ENCODE assay signal across 22 mouse cellular contexts in genomic region chr5:45577376-45577775, GRCm38 (mm10). TPM values are rescaled to one million over a fixed set of nuclear protein-coding genes. Genes with fewer than 3 reads are reported as not detected.
DNase-seq lines count a peak whose midpoint lies in the region; ATAC-seq and TF ChIP-seq lines count a peak whose summit lies in the region.
"Had no signal": no experiment of that assay in that cellular context is flagged by ENCODE, and none has a peak within 500 bp of the region (broad histone marks: within the 10 kb centered on the region; RNA-seq: fewer than 3 reads in every experiment).

No protein-coding gene starts in this region.

- H3K4me3 ChIP-seq in heart, embryonic 11.5 days (ENCODE audit: low read depth, low read length): no peak overlapping the region
- H3K4me3 ChIP-seq in lung, adult 2 months (replicated peaks; ENCODE audit: extremely low read depth, low read depth, low read length): no peak overlapping the region
- H3K4me3 ChIP-seq: embryonic facial prominence, embryonic 15.5 days; hindbrain, embryonic 15.5 days; intestine, embryonic 15.5 days; left cerebral cortex, adult 2 months; midbrain, embryonic 15.5 days; neural tube, embryonic 13.5 days had no signal

- H3K27ac ChIP-seq in heart, embryonic 11.5 days (ENCODE audit: low read depth, low read length): no peak overlapping the region
- H3K27ac ChIP-seq: embryonic facial prominence, embryonic 15.5 days; hindbrain, embryonic 15.5 days; intestine, embryonic 15.5 days; left cerebral cortex, adult 2 months; liver, embryonic 14.5 days; macrophage; midbrain, embryonic 15.5 days; neural tube, embryonic 13.5 days had no signal

- TF ChIP-seq POLR2A in lung, adult 2 months (IDR thresholded peaks at IDR 0.05; ENCODE audit: borderline replicate concordance, extremely low read depth, low read depth, low read length): no peak

- no peak overlapping the region for H3K9ac ChIP-seq in heart, embryonic 11.5 days (ENCODE audit: low read depth, low read length)
- H3K9ac ChIP-seq: embryonic facial prominence, embryonic 15.5 days; hindbrain, embryonic 15.5 days; intestine, embryonic 15.5 days; liver, embryonic 14.5 days; midbrain, embryonic 15.5 days; neural tube, embryonic 13.5 days had no signal

- peak; percentile 11 for DNase-seq in adrenal gland, postnatal 10 days
- no peak for DNase-seq in adrenal gland, postnatal 4 days (ENCODE audit: low spot score in 2 of 2)
- DNase-seq in heart, adult 8-10 months (ENCODE audit: low spot score): peak; percentile 12
- DNase-seq in lung, adult 18-20 months: peak; percentile 35 to 62
- DNase-seq in lung, adult 2 months: no peak
- DNase-seq in skeletal muscle tissue, adult 2 months (ENCODE audit: low read depth, low spot score): peak; percentile 2
- DNase-seq in c-Kit-positive CD71-positive TER-119-positive erythroid progenitor cells, embryonic 14.5 days (ENCODE audit: low spot score): no peak
- DNase-seq: cerebellum, adult 11 months; cerebellum, adult 9-11 months; gastrocnemius, postnatal 36 days; kidney, postnatal 36 days; thymus, postnatal 25 days had no signal

- H3K9me3 ChIP-seq in heart, embryonic 11.5 days (replicated peaks; ENCODE audit: control insufficient read depth, low read length): no peaks in the 10 kb centered on the region
- H3K9me3 ChIP-seq: embryonic facial prominence, embryonic 15.5 days; hindbrain, embryonic 15.5 days; intestine, embryonic 15.5 days; midbrain, embryonic 15.5 days; neural tube, embryonic 13.5 days had no signal

- no peak for ATAC-seq in heart, embryonic 11.5 days (replicated peaks; ENCODE audit: insufficient number of reproducible peaks, low FRiP score, low TSS enrichment)
- ATAC-seq: forebrain, embryonic 14.5 days; intestine, embryonic 15.5 days; midbrain, embryonic 15.5 days had no signal

- WGBS in heart, embryonic 11.5 days (ENCODE audit: insufficient replicate concordance): 80% methylated on average over 1 of the region's 1 CpGs
- WGBS in lung, adult 2 months: 30% methylated on average over 1 of the region's 1 CpGs

- H3K36me3 ChIP-seq in heart, embryonic 11.5 days (ENCODE audit: control insufficient read depth, insufficient read depth, low read length): no peaks in the 10 kb centered on the region
- H3K36me3 ChIP-seq: embryonic facial prominence, embryonic 15.5 days; hindbrain, embryonic 15.5 days; intestine, embryonic 15.5 days; midbrain, embryonic 15.5 days; neural tube, embryonic 13.5 days had no signal

- no peak for TF ChIP-seq CTCF in lung, adult 2 months (IDR thresholded peaks at IDR 0.05; ENCODE audit: insufficient read depth, low read length)

- H3K4me1 ChIP-seq in heart, embryonic 11.5 days (ENCODE audit: control insufficient read depth, insufficient read depth, low read length): no peaks in the 10 kb centered on the region
- no peaks in the 10 kb centered on the region for H3K4me1 ChIP-seq in lung, adult 2 months (ENCODE audit: control insufficient read depth, insufficient read depth, low read length)
- H3K4me1 ChIP-seq: embryonic facial prominence, embryonic 15.5 days; hindbrain, embryonic 15.5 days; intestine, embryonic 15.5 days; midbrain, embryonic 15.5 days had no signal

- H3K27me3 ChIP-seq in heart, embryonic 11.5 days (ENCODE audit: control insufficient read depth, insufficient read depth, low read length): no peaks in the 10 kb centered on the region
- H3K27me3 ChIP-seq: embryonic facial prominence, embryonic 15.5 days; hindbrain, embryonic 15.5 days; intestine, embryonic 15.5 days; midbrain, embryonic 15.5 days; neural tube, embryonic 13.5 days had no signal

- H3K4me2 ChIP-seq in heart, embryonic 11.5 days: no peak overlapping the region
- H3K4me2 ChIP-seq: embryonic facial prominence, embryonic 15.5 days; hindbrain, embryonic 15.5 days; intestine, embryonic 15.5 days; midbrain, embryonic 15.5 days; neural tube, embryonic 13.5 days had no signal

RNA-seq across cellular contexts. Expression of gene Med28, which starts 57.3 kb away (rescaled TPM):
- total RNA-seq in adrenal gland, postnatal 10 days (2021): 10 to 100 TPM; 75.1 to 78.8 TPM
- total RNA-seq in adrenal gland, postnatal 4 days (2021): 10 to 100 TPM; 89.3 to 94.4 TPM
- 10 to 100 TPM; 57.0 to 63.5 (median 57.4) TPM for total RNA-seq in heart, adult 8-10 months (2022)
- 192 and 200 TPM in 2 replicates for polyA plus RNA-seq in heart, embryonic 11.5 days (2014; fragmentation: Nextera tagmentation; extraction: Ambion mirVana)
- polyA plus RNA-seq in lung, adult 2 months (2012; rRNA removed): 96.6 and 99.9 TPM in 2 replicates

Comparison
In these comparisons a context has a peak if more than half of its experiments do, and no peak if none do; other contexts are left out.
1. DNase-seq: peak in adrenal gland, postnatal 10 days (single experiment), heart, adult 8-10 months (single experiment), lung, adult 18-20 months (2 of 2) and skeletal muscle tissue, adult 2 months (single experiment); none in adrenal gland, postnatal 4 days (0 of 2), lung, adult 2 months (single experiment) and c-Kit-positive CD71-positive TER-119-positive erythroid progenitor cells, embryonic 14.5 days (single experiment).